Mouse (Mus musculus) myocyte (in vitro differentiated cells): ENCODE measurements around the gene Iqgap2. TPM values are rescaled to one million over a fixed set of nuclear protein-coding genes. Genes with fewer than 3 reads are reported as not detected.

ENCODE experiments used
- H3K27me3 ChIP-seq: one replicate; pipeline ENCODE4 v1.6.1; 2011; ENCODE audit not compliant: control insufficient read depth, insufficient read depth, insufficient read length
- H3K36me3 ChIP-seq: one replicate; pipeline ENCODE4 v1.6.1; 2011; ENCODE audit not compliant: control insufficient read depth, insufficient read depth
- H3K4me2 ChIP-seq: one replicate; pipeline ENCODE4 v1.6.1; 2011; ENCODE audit warnings: low read depth, control low read depth
- H3K4me3 ChIP-seq: one replicate; pipeline ENCODE4 v1.5.1; 2011; ENCODE audit warnings: mild to moderate bottlenecking, control low read depth, moderate library complexity
- H3K79me2 ChIP-seq: one replicate; pipeline ENCODE4 v1.6.1; 2011; ENCODE audit not compliant: control insufficient read depth, insufficient read depth
- H3ac ChIP-seq: one replicate; pipeline ENCODE4 v1.6.1; 2011; ENCODE audit not compliant: control insufficient read depth, insufficient read length
- CEBPB ChIP-seq: IDR thresholded peaks from 2 replicates; pipeline ENCODE4 v1.6.1; 2011; ENCODE audit warnings: mild to moderate bottlenecking, moderate library complexity; ENCODE audit not compliant: poor library complexity, insufficient read depth, severe bottlenecking
- E2F4 ChIP-seq: IDR thresholded peaks from one replicate; pipeline ENCODE4 v1.6.1; 2011; ENCODE audit warnings: mild to moderate bottlenecking, control low read depth, moderate library complexity; ENCODE audit not compliant: insufficient read depth
- MAX ChIP-seq: IDR thresholded peaks from one replicate; pipeline ENCODE4 v1.6.1; 2011; ENCODE audit warnings: low read depth, mild to moderate bottlenecking, control low read depth
- MYOD1 ChIP-seq, 3 experiments: IDR thresholded peaks; one replicate each; pipeline ENCODE4 v1.6.1; 2011; ENCODE audit warnings: control low read depth in 2 of 3, low read depth in 2 of 3, mild to moderate bottlenecking in 2 of 3, moderate library complexity in 1 of 3; ENCODE audit not compliant: insufficient read length in 2 of 3, control insufficient read depth in 1 of 3
- MYOG ChIP-seq, 3 experiments: IDR thresholded peaks; one replicate each; pipeline ENCODE4 v1.6.1; 2011; ENCODE audit warnings: control low read depth in 2 of 3, low read depth in 2 of 3, mild to moderate bottlenecking in 2 of 3; ENCODE audit not compliant: insufficient read length in 2 of 3, control insufficient read depth in 1 of 3, insufficient read depth in 1 of 3
- POLR2A ChIP-seq: IDR thresholded peaks from one replicate; pipeline ENCODE4 v1.6.1; 2011; ENCODE audit warnings: low read depth, mild to moderate bottlenecking, control low read depth, moderate library complexity; ENCODE audit not compliant: insufficient read length
- POLR2AphosphoS2 ChIP-seq: IDR thresholded peaks from one replicate; pipeline ENCODE4 v1.6.1; 2011; ENCODE audit warnings: low read depth, control low read depth; ENCODE audit not compliant: insufficient read length
- REST ChIP-seq: IDR thresholded peaks from one replicate; pipeline ENCODE4 v1.6.1; 2011; ENCODE audit warnings: mild to moderate bottlenecking, control low read depth, moderate library complexity; ENCODE audit not compliant: insufficient read depth, insufficient read length
- SRF ChIP-seq: IDR thresholded peaks from one replicate; pipeline ENCODE4 v1.6.1; 2011; ENCODE audit warnings: low read depth; ENCODE audit not compliant: control insufficient read depth, insufficient read length
- TCF12 ChIP-seq: IDR thresholded peaks from one replicate; pipeline ENCODE4 v1.6.1; 2011; ENCODE audit warnings: mild to moderate bottlenecking, control low read depth; ENCODE audit not compliant: poor library complexity, insufficient read depth, severe bottlenecking
- TCF3 ChIP-seq: IDR thresholded peaks from one replicate; pipeline ENCODE4 v1.6.1; 2011; ENCODE audit warnings: low read depth, control low read depth; ENCODE audit not compliant: insufficient read length
- USF1 ChIP-seq: IDR thresholded peaks from one replicate; pipeline ENCODE4 v1.6.1; 2011; ENCODE audit warnings: low read depth, mild to moderate bottlenecking, control low read depth, moderate library complexity
- polyA plus RNA-seq: library from polyadenylated mRNA; unstranded; fragments of >200 nt; fragmentation: generic; extraction: Trizol; gene quantifications from one replicate; pipeline ENCODE4 v1.2.1, GENCODE M21; 2012; ENCODE audit warnings: missing spikeins

Iqgap2 gene
- polyA plus RNA-seq, 1 experiment, result 0.02 TPM

DNA sequence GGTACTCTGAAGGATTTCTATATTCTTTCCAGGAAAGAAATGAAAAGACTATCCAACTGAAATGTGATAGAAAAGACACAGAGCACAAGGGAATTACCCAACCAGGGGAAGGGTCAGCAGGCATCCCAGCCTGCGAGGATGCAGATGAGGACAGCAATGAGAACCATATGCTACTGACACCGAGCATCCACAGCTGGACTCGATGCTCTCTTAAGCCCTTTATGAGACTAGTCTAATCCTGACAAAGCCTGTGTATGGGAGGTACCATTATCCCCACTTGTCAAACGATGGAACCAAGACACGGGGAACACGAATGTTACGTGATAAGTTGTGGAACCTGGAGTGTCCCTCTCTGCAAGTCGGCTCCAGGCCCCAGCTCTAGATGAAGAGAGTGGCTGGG is 29.5 kb downstream of the Iqgap2 start:
- Histone ChIP-seq H3K79me2 (no peaks in the 10 kb centered on the region), H3K36me3 (no peaks in the 10 kb centered on the region), H3K4me3 (no peak overlapping the region), H3K27me3 (peaks cover 5% of the 10 kb centered on the region), H3ac (no peak overlapping the region), H3K4me2 (no peak overlapping the region)
- no peak for TF ChIP-seq POLR2AphosphoS2
- no peak for TF ChIP-seq MYOD1 (IDR thresholded peaks at IDR 0.05; ENCODE audit: control insufficient read depth in 1 of 3, insufficient read length in 2 of 3, low read depth in 2 of 3)
- no peak for TF ChIP-seq SRF
- TF ChIP-seq REST, result no peak
- TF ChIP-seq E2F4, result no peak
- no peak for TF ChIP-seq CEBPB
- no peak for TF ChIP-seq POLR2A
- no peak for TF ChIP-seq TCF3
- no peak for TF ChIP-seq TCF12
- TF ChIP-seq MYOG (IDR thresholded peaks at IDR 0.05; ENCODE audit: control insufficient read depth in 1 of 3, insufficient read depth in 1 of 3, insufficient read length in 2 of 3, low read depth in 2 of 3), result no peak
- no peak for TF ChIP-seq USF1
- TF ChIP-seq MAX, result no peak

DNA sequence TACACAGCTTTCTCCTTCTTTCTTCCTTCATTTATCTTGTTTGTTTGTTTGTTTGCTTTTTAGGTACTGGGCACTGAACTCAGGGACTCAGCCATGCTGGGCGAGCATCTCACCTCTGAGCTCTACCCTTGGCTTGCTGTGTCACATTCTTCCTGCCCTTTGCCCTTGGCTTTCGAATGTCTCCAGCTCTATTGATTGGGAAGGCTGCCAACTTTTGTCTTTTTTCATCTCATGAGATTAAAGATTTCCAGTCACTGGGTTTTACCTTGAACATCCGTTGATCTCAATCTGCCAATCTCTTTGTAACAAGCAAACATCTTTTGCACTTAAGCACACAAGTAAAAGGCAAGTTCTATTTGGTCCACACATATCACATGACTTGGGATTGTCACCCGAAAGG is 32.5 kb downstream of the Iqgap2 start:
- TF ChIP-seq MYOD1 (IDR thresholded peaks at IDR 0.05; ENCODE audit: control insufficient read depth in 1 of 3, insufficient read length in 2 of 3, low read depth in 2 of 3) (no peak), TCF3 (no peak), MYOG (IDR thresholded peaks at IDR 0.05; ENCODE audit: control insufficient read depth in 1 of 3, insufficient read depth in 1 of 3, insufficient read length in 2 of 3, low read depth in 2 of 3) (no peak), POLR2A (no peak), TCF12 (no peak), POLR2AphosphoS2 (no peak)

DNA sequence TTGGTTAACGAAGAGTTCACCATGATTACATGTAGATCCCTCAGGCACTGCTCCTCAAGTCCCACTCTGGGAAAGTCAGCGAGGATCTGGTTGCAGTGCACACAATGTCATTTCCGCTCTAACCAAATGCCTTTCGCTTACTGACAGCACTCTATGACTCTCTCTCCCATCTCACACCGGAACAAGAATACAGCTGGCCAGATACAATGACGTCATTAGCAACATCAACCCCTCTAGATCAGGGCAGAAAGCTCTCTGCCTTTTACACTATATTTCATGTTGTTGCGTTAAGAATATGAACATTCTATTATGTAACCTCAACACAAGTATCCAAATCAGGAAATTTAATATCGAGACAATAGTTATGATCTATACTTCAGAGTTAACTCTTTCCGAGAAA is 32.9 kb downstream of the Iqgap2 start:
- H3K36me3 ChIP-seq, result no peaks in the 10 kb centered on the region

More for the DNA sequence above, 32.5 kb downstream of the Iqgap2 start:
- Histone ChIP-seq H3K4me3 (no peak overlapping the region), H3K36me3 (no peaks in the 10 kb centered on the region), H3K79me2 (no peaks in the 10 kb centered on the region), H3K27me3 (peaks cover 5% of the 10 kb centered on the region), H3K4me2 (no peak overlapping the region), H3ac (no peak overlapping the region)

DNA sequence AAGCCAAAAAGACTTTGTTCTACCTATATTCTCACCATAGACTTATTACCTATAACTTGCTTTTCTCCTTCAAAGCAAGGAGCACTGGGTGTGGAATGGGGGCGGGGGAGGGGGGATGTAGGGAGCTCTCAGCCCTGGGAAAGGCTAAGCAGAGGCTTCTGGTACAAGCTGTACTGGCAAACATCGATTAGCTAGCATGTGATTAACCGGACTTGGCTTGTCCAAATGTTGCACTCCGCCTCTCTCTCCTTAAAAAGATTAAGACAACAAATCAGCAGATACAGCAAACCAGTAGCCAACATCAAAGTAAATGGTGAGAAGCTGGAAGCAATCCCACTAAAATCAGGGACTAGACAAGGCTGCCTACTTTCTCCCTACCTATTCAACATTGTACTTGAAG is 36.2 kb downstream of the Iqgap2 start:
- no peaks in the 10 kb centered on the region for H3K27me3 ChIP-seq
- TF ChIP-seq MYOG (IDR thresholded peaks at IDR 0.05; ENCODE audit: control insufficient read depth in 1 of 3, insufficient read depth in 1 of 3, insufficient read length in 2 of 3, low read depth in 2 of 3), result no peak
- TF ChIP-seq MAX, result no peak
- H3K79me2 ChIP-seq, result no peaks in the 10 kb centered on the region
- H3K36me3 ChIP-seq, result no peaks in the 10 kb centered on the region
- no peak overlapping the region for H3K4me2 ChIP-seq
- no peak overlapping the region for H3ac ChIP-seq
- H3K4me3 ChIP-seq, result no peak overlapping the region

More for the DNA sequence above, 32.9 kb downstream of the Iqgap2 start:
- Histone ChIP-seq H3K79me2 (no peaks in the 10 kb centered on the region), H3ac (no peak overlapping the region), H3K27me3 (peaks cover 5% of the 10 kb centered on the region), H3K4me3 (no peak overlapping the region), H3K4me2 (no peak overlapping the region)
- TF ChIP-seq SRF (no peak), CEBPB (no peak), MYOG (IDR thresholded peaks at IDR 0.05; ENCODE audit: control insufficient read depth in 1 of 3, insufficient read depth in 1 of 3, insufficient read length in 2 of 3, low read depth in 2 of 3) (no peak), TCF3 (no peak), MAX (no peak), USF1 (no peak), TCF12 (no peak), E2F4 (no peak), MYOD1 (IDR thresholded peaks at IDR 0.05; ENCODE audit: control insufficient read depth in 1 of 3, insufficient read length in 2 of 3, low read depth in 2 of 3) (no peak), POLR2A (no peak), POLR2AphosphoS2 (no peak), REST (no peak)

DNA sequence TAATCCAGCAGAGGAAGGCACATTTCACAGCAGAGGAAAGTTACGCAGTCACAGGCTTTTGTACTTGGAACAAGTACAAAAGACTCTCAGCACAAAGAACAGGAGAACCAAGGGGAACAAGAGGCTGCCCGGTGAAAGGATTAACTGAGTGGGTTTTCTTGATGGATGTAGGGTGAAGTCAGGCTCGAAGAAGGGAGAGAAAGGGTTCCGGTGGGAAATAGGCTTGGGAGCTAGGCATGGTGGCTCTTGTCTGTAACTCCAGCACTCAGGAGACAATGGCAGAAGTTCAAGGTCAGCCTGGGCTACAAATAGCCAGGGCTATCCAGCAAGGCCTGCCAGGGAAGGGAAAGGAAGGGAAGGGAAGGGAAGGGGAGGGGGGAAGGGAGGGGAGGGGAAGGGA is 40.1 kb downstream of the Iqgap2 start:
- Histone ChIP-seq H3K4me2 (no peak overlapping the region), H3K27me3 (no peaks in the 10 kb centered on the region), H3K4me3 (no peak overlapping the region), H3K79me2 (no peaks in the 10 kb centered on the region), H3K36me3 (no peaks in the 10 kb centered on the region), H3ac (no peak overlapping the region)
- TF ChIP-seq CEBPB (no peak), POLR2AphosphoS2 (no peak), TCF12 (no peak), USF1 (no peak), MYOG (IDR thresholded peaks at IDR 0.05; ENCODE audit: control insufficient read depth in 1 of 3, insufficient read depth in 1 of 3, insufficient read length in 2 of 3, low read depth in 2 of 3) (no peak), MAX (no peak), SRF (no peak)
